1 mouse cellular context compared by ENCODE assay signal in the genomic region with DNA sequence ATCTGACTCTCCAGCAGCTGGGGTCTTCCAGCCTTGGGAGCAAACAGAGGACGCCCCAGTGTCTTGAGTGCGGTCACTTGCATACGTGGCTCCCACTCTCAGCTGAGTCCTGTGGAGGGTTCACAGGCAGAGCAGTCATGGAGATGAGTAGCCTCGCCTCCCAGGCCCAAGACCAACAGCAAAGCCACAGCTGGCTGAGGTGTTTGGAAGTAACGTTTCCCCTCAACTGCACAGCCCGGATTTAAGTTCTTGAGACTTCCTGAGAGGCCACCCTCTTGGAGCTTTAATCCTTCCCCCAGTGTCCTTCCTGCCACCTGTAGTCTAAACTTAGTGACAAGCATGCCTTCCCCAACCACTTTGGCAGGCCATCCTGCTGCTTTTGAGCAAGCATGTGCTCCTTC.
TF ChIP-seq lines count a peak whose summit lies in the region.

No protein-coding gene starts in this region.

TF ChIP-seq in CH12.LX, 34 proteins besides CTCF, POLR2A, EP300 and RAD21 (continued from another document):
- no peak for TF ChIP-seq ZNF384 (IDR thresholded peaks at IDR 0.05; ENCODE audit: low read depth, low read length)
